Mouse (Mus musculus): Measurements from ENCODE around the gene Pkig. TPM values are rescaled to one million over a fixed set of nuclear protein-coding genes. Genes with fewer than 3 reads are reported as not detected.
"Not testable (repeated sequence)": the region's sequence is repeated elsewhere in the genome, so short reads cannot be mapped to it uniquely, and the experiment has no call there.

Gene Pkig
- total RNA-seq, 4 experiments from 2014 or later: 102 to 111 (median 107) TPM

GRCm38 (mm10) chr2:163642685-163643575 lies 15.3 kb upstream of the Pkig start:
- peak; percentile 23 to 30 for DNase-seq (ENCODE audit: low spot score in 2 of 2)

- DNase-seq (ENCODE audit: low spot score in 2 of 2): no peak
These were observed 14.6 kb upstream of the Pkig start for GRCm38 (mm10) chr2:163643576-163643971.

GRCm38 (mm10) chr2:163644047-163644446 lies 14.1 kb upstream of the Pkig start:
- DNase-seq (ENCODE audit: low spot score in 2 of 2): no peak

GRCm38 (mm10) chr2:163644575-163645385 lies 13.4 kb upstream of the Pkig start, which contains the start of gene Serinc3:
Serinc3 (minus strand) TSS chr2:163645131.
- peak; percentile 98 for DNase-seq (ENCODE audit: low spot score in 2 of 2)

- DNase-seq (ENCODE audit: low spot score in 2 of 2): no peak
These were observed 12.3 kb upstream of the Pkig start for GRCm38 (mm10) chr2:163645700-163646460.

- DNase-seq (ENCODE audit: low spot score in 2 of 2): no peak
These were observed 11.6 kb upstream of the Pkig start for GRCm38 (mm10) chr2:163646461-163647080.

GRCm38 (mm10) chr2:163655699-163656098 lies 2.5 kb upstream of the Pkig start:
- not testable (repeated sequence) for DNase-seq (ENCODE audit: low spot score in 2 of 2)

- no peak for DNase-seq (ENCODE audit: low spot score in 2 of 2)
These were observed 700 bp upstream of the Pkig start for GRCm38 (mm10) chr2:163657486-163657885.

- no peak for DNase-seq (ENCODE audit: low spot score in 2 of 2)
These were observed 755 bp downstream of the Pkig start for GRCm38 (mm10) chr2:163658941-163659340.

- DNase-seq (ENCODE audit: low spot score in 2 of 2): no peak
These were observed 1.2 kb downstream of the Pkig start for GRCm38 (mm10) chr2:163659431-163659830.

GRCm38 (mm10) chr2:163660103-163660701 lies 2.0 kb downstream of the Pkig start:
- no peak for DNase-seq (ENCODE audit: low spot score in 2 of 2)

GRCm38 (mm10) chr2:163661371-163661850 lies 3.2 kb downstream of the Pkig start:
- DNase-seq (ENCODE audit: low spot score in 2 of 2): peak in 1 of 2 experiments; percentile 43

GRCm38 (mm10) chr2:163662076-163662475 lies 3.9 kb downstream of the Pkig start:
- DNase-seq (ENCODE audit: low spot score in 2 of 2): no peak

GRCm38 (mm10) chr2:163662698-163663221 lies 4.6 kb downstream of the Pkig start:
- no peak for DNase-seq (ENCODE audit: low spot score in 2 of 2)

GRCm38 (mm10) chr2:163663930-163664329 lies 5.7 kb downstream of the Pkig start:
- DNase-seq (ENCODE audit: low spot score in 2 of 2): no peak

GRCm38 (mm10) chr2:163667045-163667444 lies 8.9 kb downstream of the Pkig start:
- DNase-seq (ENCODE audit: low spot score in 2 of 2): no peak

- no peak for DNase-seq (ENCODE audit: low spot score in 2 of 2)
These were observed 12.8 kb downstream of the Pkig start for GRCm38 (mm10) chr2:163670872-163671594.

- no peak for DNase-seq (ENCODE audit: low spot score in 2 of 2)
These were observed 16.2 kb downstream of the Pkig start for GRCm38 (mm10) chr2:163674397-163674796.

GRCm38 (mm10) chr2:163675144-163675619 lies 17.0 kb downstream of the Pkig start:
- DNase-seq (ENCODE audit: low spot score in 2 of 2): peak in 1 of 2 experiments; percentile 32
